Mouse (Mus musculus) erythroblast, embryonic 14.5 days (primary cell): ENCODE results near the gene Fto. TPM values are rescaled to one million over a fixed set of nuclear protein-coding genes. Genes with fewer than 3 reads are reported as not detected.

Experiments
- H3K27me3 ChIP-seq: 2 replicates; pipeline ENCODE4 v1.6.1; 2012; ENCODE audit warnings: inconsistent platforms; ENCODE audit not compliant: control insufficient read depth
- H3K36me3 ChIP-seq: 2 replicates; pipeline ENCODE4 v1.6.1; 2012; ENCODE audit warnings: mild to moderate bottlenecking, inconsistent platforms; ENCODE audit not compliant: control insufficient read depth
- H3K4me1 ChIP-seq: 2 replicates; pipeline ENCODE4 v1.6.1; 2012; ENCODE audit warnings: inconsistent platforms; ENCODE audit not compliant: control insufficient read depth
- H3K4me3 ChIP-seq: replicated peaks from 2 replicates; pipeline ENCODE3; 2012; ENCODE audit warnings: moderate library complexity, mild to moderate bottlenecking, inconsistent platforms
- H3K9me3 ChIP-seq: 2 replicates; pipeline ENCODE4 v1.6.1; 2012; ENCODE audit warnings: low read length, inconsistent platforms, mixed read lengths; ENCODE audit not compliant: control insufficient read depth
- GATA1 ChIP-seq: IDR thresholded peaks from 2 replicates; pipeline ENCODE4 v1.6.1; 2012; ENCODE audit warnings: low read length, inconsistent platforms, mixed read lengths
- TAL1 ChIP-seq: IDR thresholded peaks from 3 replicates; pipeline ENCODE4 v1.6.1; 2012; ENCODE audit warnings: low read length, inconsistent platforms, mixed read lengths
- polyA plus RNA-seq: library from polyadenylated mRNA; stranded (reverse); fragments of >175 nt; gene quantifications from 2 replicates; pipeline ENCODE4 v1.2.3, GENCODE M21; 2012

Fto gene
- polyA plus RNA-seq, 1 experiment, result 0.33 TPM

DNA sequence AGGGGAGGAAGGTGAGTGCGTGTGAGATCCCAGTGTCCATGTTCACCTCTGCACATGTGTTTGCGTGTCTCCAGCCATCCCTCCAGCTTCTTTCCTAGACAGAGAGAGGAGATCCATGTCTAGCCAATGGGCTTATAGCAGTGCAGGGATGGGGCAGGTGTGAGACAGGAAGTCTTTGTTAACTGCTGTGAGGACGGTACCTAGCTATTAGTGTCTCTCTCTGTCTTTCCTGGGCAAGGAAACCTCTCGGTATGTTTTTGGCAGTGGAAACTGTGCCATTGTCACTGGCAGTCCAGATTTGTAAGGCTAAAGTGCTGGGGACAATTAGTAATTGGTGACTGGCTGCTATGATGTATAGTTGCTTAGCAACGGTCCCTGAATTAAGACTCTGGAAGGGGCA, 304.4 kb downstream of the Fto start:
- Histone ChIP-seq H3K9me3 (no peaks in the 10 kb centered on the region), H3K27me3 (no peaks in the 10 kb centered on the region), H3K4me3 (no peak overlapping the region), H3K4me1 (no peaks in the 10 kb centered on the region), H3K36me3 (no peaks in the 10 kb centered on the region)
- no peak for TF ChIP-seq GATA1
- no peak for TF ChIP-seq TAL1

DNA sequence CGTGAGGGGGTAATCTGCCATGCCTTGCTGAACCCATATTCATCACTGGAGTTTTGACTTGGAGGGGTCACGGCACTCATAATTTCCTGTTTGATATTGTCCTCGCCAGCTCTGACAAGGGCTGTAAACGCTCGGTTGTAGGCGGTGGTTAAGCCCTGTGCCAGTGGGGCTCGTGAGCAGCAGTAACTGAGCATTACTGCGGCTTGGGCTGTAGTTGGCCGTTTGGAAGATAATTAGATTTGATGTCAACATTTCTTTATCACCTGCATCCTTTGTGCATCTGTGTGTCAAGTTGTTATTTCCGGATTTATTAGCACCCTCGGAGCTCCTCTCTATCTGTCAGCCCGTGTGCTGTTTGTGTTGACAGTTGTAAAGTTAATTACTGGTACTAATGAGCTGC, 309.4 kb downstream of the Fto start:
- no peaks in the 10 kb centered on the region for H3K36me3 ChIP-seq
- no peaks in the 10 kb centered on the region for H3K4me1 ChIP-seq
- no peaks in the 10 kb centered on the region for H3K27me3 ChIP-seq
- H3K9me3 ChIP-seq, result no peaks in the 10 kb centered on the region
- no peak overlapping the region for H3K4me3 ChIP-seq
- TF ChIP-seq TAL1 (no peak), GATA1 (no peak)

DNA sequence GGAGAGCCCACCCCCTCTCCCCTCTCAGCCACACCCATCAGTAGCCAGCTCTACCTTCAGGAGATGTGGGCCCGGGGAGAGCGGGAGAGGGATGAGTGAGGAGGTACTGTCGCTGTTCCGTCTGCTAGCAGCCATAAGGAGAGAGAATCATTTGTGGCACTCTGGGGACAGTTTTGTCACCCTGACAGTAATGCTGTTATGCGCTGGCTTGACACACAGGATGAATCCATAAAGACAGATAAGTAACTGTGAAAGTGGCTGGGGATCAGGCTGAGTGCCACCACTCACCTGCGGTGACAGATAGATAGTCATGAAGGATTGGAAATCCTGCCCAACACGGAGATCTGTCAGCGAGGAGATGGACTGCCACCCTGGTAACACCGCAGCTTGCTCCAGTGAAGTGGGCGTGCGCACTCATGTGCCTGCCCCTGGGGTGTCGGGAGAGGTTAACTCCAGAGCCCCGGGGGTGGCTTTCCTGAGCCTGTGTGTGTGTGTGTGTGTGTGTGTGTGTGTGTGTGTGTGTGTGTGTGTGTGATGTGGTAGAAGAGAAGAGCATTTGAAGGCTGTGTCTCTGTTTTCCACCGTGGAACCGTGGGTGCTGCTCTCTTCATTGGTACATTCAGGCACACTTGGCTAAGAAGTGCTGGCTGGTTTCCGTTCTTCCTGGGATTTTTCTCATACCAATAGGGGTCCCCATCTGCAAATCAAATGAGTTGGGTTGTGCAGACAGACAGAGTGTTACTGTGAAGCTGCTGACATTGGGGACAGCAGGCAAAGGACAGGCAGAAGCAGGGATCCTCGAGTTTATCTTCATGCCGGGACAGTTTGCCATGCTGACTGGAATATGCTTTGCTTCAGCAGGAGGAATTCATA, 312.6 kb downstream of the Fto start:
- no peaks in the 10 kb centered on the region for H3K27me3 ChIP-seq
- H3K36me3 ChIP-seq, result no peaks in the 10 kb centered on the region
- no peak overlapping the region for H3K4me3 ChIP-seq
- no peak for TF ChIP-seq GATA1
- no peak for TF ChIP-seq TAL1
- no peaks in the 10 kb centered on the region for H3K9me3 ChIP-seq
- H3K4me1 ChIP-seq, result no peaks in the 10 kb centered on the region

DNA sequence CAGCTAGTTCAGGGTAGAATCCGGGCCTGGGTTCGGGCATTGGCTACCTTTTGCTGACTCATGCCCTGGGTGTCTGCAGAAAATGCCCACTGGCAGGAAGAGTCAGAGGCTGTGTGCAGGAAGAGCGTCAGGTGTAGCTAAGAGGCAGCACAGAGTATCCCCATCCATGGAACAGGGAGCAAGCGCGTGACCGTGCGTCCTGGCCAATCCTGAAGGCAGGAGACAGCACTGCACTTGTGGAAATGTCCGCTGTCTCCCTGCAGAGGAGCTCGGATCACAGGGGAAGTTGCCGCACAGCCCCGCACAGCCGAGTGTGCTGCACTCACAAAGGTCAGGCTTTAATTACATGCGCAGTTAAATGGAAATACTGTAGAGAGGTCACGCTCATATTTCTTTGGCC, 316.3 kb downstream of the Fto start:
- no peaks in the 10 kb centered on the region for H3K9me3 ChIP-seq
- H3K4me3 ChIP-seq, result no peak overlapping the region
- no peaks in the 10 kb centered on the region for H3K4me1 ChIP-seq
- no peaks in the 10 kb centered on the region for H3K36me3 ChIP-seq
- TF ChIP-seq GATA1, result no peak
- TF ChIP-seq TAL1, result no peak
- H3K27me3 ChIP-seq, result no peaks in the 10 kb centered on the region

DNA sequence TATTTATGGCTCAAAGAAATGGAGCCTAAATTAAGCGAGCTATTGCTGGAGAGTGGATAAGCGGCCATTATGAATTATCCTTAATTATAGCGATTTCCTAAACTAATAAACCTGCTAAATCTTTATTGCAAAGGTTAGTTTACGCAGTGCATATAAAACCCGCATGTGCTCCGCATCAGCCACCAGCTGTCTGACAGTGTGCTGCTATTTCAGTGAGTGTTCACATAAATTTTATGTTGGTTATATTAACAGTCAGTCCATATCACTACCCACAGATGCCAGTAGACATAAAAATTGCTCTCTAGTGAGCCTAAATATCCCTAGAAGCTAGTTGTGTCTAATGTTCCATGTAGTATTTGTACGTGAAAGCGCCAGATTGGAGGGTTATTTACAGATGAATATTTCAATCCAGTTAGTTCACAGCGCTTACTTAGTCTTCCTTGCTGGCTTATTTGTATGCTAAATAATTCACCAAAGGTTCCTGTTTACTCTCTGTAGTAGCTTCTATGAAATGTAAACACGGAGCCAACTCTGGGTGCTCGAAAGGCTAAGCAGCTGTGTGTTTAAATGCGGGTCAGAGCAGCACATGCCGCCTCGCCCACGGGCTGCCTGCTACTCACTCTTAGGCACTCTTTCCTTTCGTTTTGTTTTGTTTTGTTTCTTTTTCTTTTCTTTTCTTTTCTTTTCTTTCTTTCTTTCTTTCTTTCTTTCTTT, 317.2 kb downstream of the Fto start:
- Histone ChIP-seq H3K4me1 (no peaks in the 10 kb centered on the region), H3K36me3 (no peaks in the 10 kb centered on the region; the same call in 1 of the 2 replicates), H3K4me3 (no peak overlapping the region), H3K27me3 (no peaks in the 10 kb centered on the region), H3K9me3 (no peaks in the 10 kb centered on the region)
- TF ChIP-seq GATA1 (no peak), TAL1 (no peak)

DNA sequence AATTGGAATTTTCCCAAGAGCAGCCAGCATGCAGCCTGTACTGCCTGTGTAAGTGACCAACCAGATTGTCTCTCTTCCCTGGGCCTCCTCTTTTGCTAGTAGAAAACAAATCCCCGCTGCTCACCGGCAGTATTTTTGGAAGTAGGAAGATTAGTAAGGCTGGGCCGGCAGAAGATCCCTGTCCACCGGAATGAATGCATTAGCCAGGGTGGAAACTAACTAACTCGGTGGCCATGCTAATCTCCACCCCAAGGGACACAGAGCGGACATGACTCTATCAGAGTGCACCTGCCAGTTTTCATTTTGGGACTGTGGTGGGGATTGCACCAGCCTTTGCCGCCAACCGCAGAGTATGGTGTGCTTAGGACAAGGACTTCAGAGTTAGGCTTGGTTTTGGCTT, 319.1 kb downstream of the Fto start:
- Histone ChIP-seq H3K4me3 (no peak overlapping the region), H3K36me3 (no peaks in the 10 kb centered on the region; the same call in 1 of the 2 replicates), H3K4me1 (no peaks in the 10 kb centered on the region), H3K9me3 (no peaks in the 10 kb centered on the region), H3K27me3 (no peaks in the 10 kb centered on the region)
- TF ChIP-seq GATA1 (no peak), TAL1 (no peak)

DNA sequence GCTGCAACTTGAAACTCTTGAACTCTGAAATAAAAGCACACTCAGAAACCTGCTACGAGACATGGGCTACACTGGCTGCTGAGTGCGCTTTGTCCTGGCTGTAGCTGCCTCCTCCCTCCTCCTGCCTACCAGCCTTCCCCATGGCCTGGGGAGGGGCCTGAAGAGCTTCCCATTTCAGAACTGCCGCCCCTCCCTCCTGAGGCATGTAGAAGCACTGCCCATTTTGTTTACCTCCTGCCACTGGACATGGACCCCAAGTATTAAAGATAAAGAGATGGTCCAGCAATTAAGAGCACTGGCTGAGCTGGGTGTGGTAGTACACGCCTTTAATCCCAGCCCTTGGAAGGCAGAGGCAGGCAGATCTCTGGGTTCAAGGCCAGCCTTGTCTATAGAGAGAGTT, 322.1 kb downstream of the Fto start:
- H3K4me3 ChIP-seq, result no peak overlapping the region
- TF ChIP-seq TAL1 (no peak), GATA1 (no peak)
- H3K36me3 ChIP-seq, result no peaks in the 10 kb centered on the region; the same call in 1 of the 2 replicates
- H3K4me1 ChIP-seq, result no peaks in the 10 kb centered on the region
- H3K27me3 ChIP-seq, result no peaks in the 10 kb centered on the region
- H3K9me3 ChIP-seq, result no peaks in the 10 kb centered on the region

DNA sequence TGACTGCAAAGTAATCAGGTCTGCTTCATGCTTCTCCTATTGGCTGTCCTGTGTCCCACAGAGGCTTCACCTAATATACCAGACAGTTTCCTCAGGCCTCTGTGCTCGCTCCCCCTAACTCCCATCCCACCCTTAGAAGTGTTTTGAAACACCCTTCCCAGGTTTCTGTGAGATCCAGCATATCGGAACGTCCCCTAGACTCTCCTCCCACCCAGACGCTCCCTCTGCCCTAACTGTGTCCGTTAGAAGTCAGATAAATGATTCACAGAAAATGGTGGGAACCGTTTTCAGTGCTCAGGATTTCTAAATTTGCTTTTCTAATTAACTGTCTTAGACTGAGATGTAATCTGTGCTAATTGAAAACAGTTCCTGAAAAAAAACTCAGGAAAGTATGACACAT, 323.6 kb downstream of the Fto start:
- TF ChIP-seq TAL1, result no peak
- no peak for TF ChIP-seq GATA1
- no peaks in the 10 kb centered on the region for H3K4me1 ChIP-seq
- no peaks in the 10 kb centered on the region for H3K27me3 ChIP-seq
- no peaks in the 10 kb centered on the region for H3K9me3 ChIP-seq
- H3K4me3 ChIP-seq, result no peak overlapping the region
- no peaks in the 10 kb centered on the region; the same call in 1 of the 2 replicates for H3K36me3 ChIP-seq

DNA sequence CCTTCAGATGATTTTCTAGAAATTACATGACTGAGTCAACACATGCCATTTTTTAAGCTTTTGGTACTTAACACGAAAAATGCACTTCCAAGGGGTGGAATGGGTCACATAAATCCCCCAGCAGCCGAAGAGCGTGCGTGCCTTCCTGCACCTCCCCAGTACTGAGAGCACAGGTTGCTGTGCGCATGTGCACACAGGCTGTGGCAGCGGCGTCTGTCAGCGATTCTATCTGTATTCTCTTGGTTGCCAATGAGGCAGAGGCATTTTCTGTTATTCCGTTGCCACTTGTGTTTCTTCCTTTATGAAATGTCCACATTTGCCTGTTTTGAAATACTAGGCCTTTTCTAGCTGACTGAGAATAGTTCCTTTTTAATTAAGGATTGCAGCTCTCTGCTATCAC, 324.4 kb downstream of the Fto start:
- no peaks in the 10 kb centered on the region for H3K4me1 ChIP-seq
- H3K9me3 ChIP-seq, result no peaks in the 10 kb centered on the region
- H3K4me3 ChIP-seq, result no peak overlapping the region
- no peaks in the 10 kb centered on the region; the same call in 1 of the 2 replicates for H3K36me3 ChIP-seq
- no peaks in the 10 kb centered on the region for H3K27me3 ChIP-seq
- TF ChIP-seq TAL1, result no peak
- no peak for TF ChIP-seq GATA1
